Mouse (Mus musculus): ENCODE data around the gene Psmg3. TPM values are rescaled to one million over a fixed set of nuclear protein-coding genes. Genes with fewer than 3 reads are reported as not detected.

The Psmg3 gene
- 13.0 and 17.8 TPM in 2 replicates for polyA plus RNA-seq (2012; ENCODE audit: insufficient read depth, insufficient read length, missing spikeins)

- TF ChIP-seq POLR2A (IDR thresholded peaks at IDR 0.05; ENCODE audit: borderline replicate concordance, low read depth, low read length) (no peak), CTCF (IDR thresholded peaks at IDR 0.05; ENCODE audit: low read depth, low read length) (no peak)
- Histone ChIP-seq H3K4me3 (ENCODE audit: insufficient read depth, low read length) (peak within 1 kb of the TSS; percentile 89), H3K4me1 (ENCODE audit: control insufficient read depth, insufficient read depth, low read length) (peaks cover 15% of the 10 kb centered on the region), H3K27ac (ENCODE audit: insufficient read depth, low read depth, low read length) (peak within 1 kb of the TSS; percentile 40; the same call in 1 of the 2 replicates)
Measured at GRCm38 (mm10) chr5:139826357-139827055, at the start of gene Psmg3, which contains the start of gene Gm26938. TSS of gene Psmg3 (minus strand) at chr5:139826885. TSS of gene Gm26938 (minus strand) at chr5:139826407.

GRCm38 (mm10) chr5:139871526-139871925 is 44.8 kb upstream of the Psmg3 start:
- no peak overlapping the region for H3K27ac ChIP-seq (ENCODE audit: insufficient read depth, low read depth, low read length)
- H3K4me3 ChIP-seq (ENCODE audit: insufficient read depth, low read length): no peak overlapping the region
- no peak for TF ChIP-seq POLR2A (IDR thresholded peaks at IDR 0.05; ENCODE audit: borderline replicate concordance, low read depth, low read length)
- TF ChIP-seq CTCF (IDR thresholded peaks at IDR 0.05; ENCODE audit: low read depth, low read length): no peak
- H3K4me1 ChIP-seq (ENCODE audit: control insufficient read depth, insufficient read depth, low read length): no peaks in the 10 kb centered on the region

GRCm38 (mm10) chr5:139870886-139871285 is 44.2 kb upstream of the Psmg3 start:
- Histone ChIP-seq H3K4me1 (ENCODE audit: control insufficient read depth, insufficient read depth, low read length) (no peaks in the 10 kb centered on the region), H3K4me3 (ENCODE audit: insufficient read depth, low read length) (no peak overlapping the region), H3K27ac (ENCODE audit: insufficient read depth, low read depth, low read length) (no peak overlapping the region)
- TF ChIP-seq POLR2A (IDR thresholded peaks at IDR 0.05; ENCODE audit: borderline replicate concordance, low read depth, low read length) (no peak), CTCF (IDR thresholded peaks at IDR 0.05; ENCODE audit: low read depth, low read length) (no peak)

GRCm38 (mm10) chr5:139862759-139863158 is 36.1 kb upstream of the Psmg3 start:
- no peak overlapping the region for H3K27ac ChIP-seq (ENCODE audit: insufficient read depth, low read depth, low read length)
- TF ChIP-seq CTCF (IDR thresholded peaks at IDR 0.05; ENCODE audit: low read depth, low read length) (no peak), POLR2A (IDR thresholded peaks at IDR 0.05; ENCODE audit: borderline replicate concordance, low read depth, low read length) (no peak)

GRCm38 (mm10) chr5:139860328-139861104 is 33.8 kb upstream of the Psmg3 start:
- Histone ChIP-seq H3K4me1 (ENCODE audit: control insufficient read depth, insufficient read depth, low read length) (no peaks in the 10 kb centered on the region), H3K4me3 (ENCODE audit: insufficient read depth, low read length) (no peak overlapping the region), H3K27ac (ENCODE audit: insufficient read depth, low read depth, low read length) (no peak overlapping the region)
- no peak for TF ChIP-seq CTCF (IDR thresholded peaks at IDR 0.05; ENCODE audit: low read depth, low read length)
- no peak for TF ChIP-seq POLR2A (IDR thresholded peaks at IDR 0.05; ENCODE audit: borderline replicate concordance, low read depth, low read length)

More at GRCm38 (mm10) chr5:139862759-139863158, 36.1 kb upstream of the Psmg3 start:
- Histone ChIP-seq H3K4me3 (ENCODE audit: insufficient read depth, low read length) (no peak overlapping the region), H3K4me1 (ENCODE audit: control insufficient read depth, insufficient read depth, low read length) (no peaks in the 10 kb centered on the region)

- TF ChIP-seq CTCF (IDR thresholded peaks at IDR 0.05; ENCODE audit: low read depth, low read length) (no peak), POLR2A (IDR thresholded peaks at IDR 0.05; ENCODE audit: borderline replicate concordance, low read depth, low read length) (no peak)
- Histone ChIP-seq H3K4me1 (ENCODE audit: control insufficient read depth, insufficient read depth, low read length) (peaks cover 5% of the 10 kb centered on the region), H3K27ac (ENCODE audit: insufficient read depth, low read depth, low read length) (no peak overlapping the region), H3K4me3 (ENCODE audit: insufficient read depth, low read length) (no peak overlapping the region)
Measured at GRCm38 (mm10) chr5:139849626-139850320, 23.1 kb upstream of the Psmg3 start.

GRCm38 (mm10) chr5:139839142-139839541 is 12.5 kb upstream of the Psmg3 start:
- Histone ChIP-seq H3K4me3 (ENCODE audit: insufficient read depth, low read length) (no peak overlapping the region), H3K27ac (ENCODE audit: insufficient read depth, low read depth, low read length) (no peak overlapping the region)
- TF ChIP-seq POLR2A (IDR thresholded peaks at IDR 0.05; ENCODE audit: borderline replicate concordance, low read depth, low read length) (no peak), CTCF (IDR thresholded peaks at IDR 0.05; ENCODE audit: low read depth, low read length) (no peak)

GRCm38 (mm10) chr5:139838476-139838892 is 11.8 kb upstream of the Psmg3 start:
- no peaks in the 10 kb centered on the region for H3K4me1 ChIP-seq (ENCODE audit: control insufficient read depth, insufficient read depth, low read length)
- H3K4me3 ChIP-seq (ENCODE audit: insufficient read depth, low read length): no peak overlapping the region
- H3K27ac ChIP-seq (ENCODE audit: insufficient read depth, low read depth, low read length): no peak overlapping the region
- TF ChIP-seq CTCF (IDR thresholded peaks at IDR 0.05; ENCODE audit: low read depth, low read length) (peak; percentile 53; the same call in 1 of the 2 replicates), POLR2A (IDR thresholded peaks at IDR 0.05; ENCODE audit: borderline replicate concordance, low read depth, low read length) (no peak)

More at GRCm38 (mm10) chr5:139839142-139839541, 12.5 kb upstream of the Psmg3 start:
- no peaks in the 10 kb centered on the region for H3K4me1 ChIP-seq (ENCODE audit: control insufficient read depth, insufficient read depth, low read length)

- peaks cover 7% of the 10 kb centered on the region for H3K4me1 ChIP-seq (ENCODE audit: control insufficient read depth, insufficient read depth, low read length)
- TF ChIP-seq POLR2A (IDR thresholded peaks at IDR 0.05; ENCODE audit: borderline replicate concordance, low read depth, low read length) (no peak), CTCF (IDR thresholded peaks at IDR 0.05; ENCODE audit: low read depth, low read length) (no peak)
- no peak overlapping the region for H3K4me3 ChIP-seq (ENCODE audit: insufficient read depth, low read length)
- no peak overlapping the region for H3K27ac ChIP-seq (ENCODE audit: insufficient read depth, low read depth, low read length)
Measured at GRCm38 (mm10) chr5:139835706-139836105, 9.0 kb upstream of the Psmg3 start.
